Mouse (Mus musculus) small intestine, adult 2 months (tissue): ENCODE measurements around the gene Emilin1. TPM values are rescaled to one million over a fixed set of nuclear protein-coding genes. Genes with fewer than 3 reads are reported as not detected.
A peak's percentile ranks its signal among the peaks of the same experiment; 100 is the strongest.

Experiments used
- H3K27ac ChIP-seq: fragments of 200-500 bp; 2 replicates; pipeline ENCODE4 v1.5.1; 2012; ENCODE audit warnings: low read depth, low read length, control low read depth, inconsistent platforms; ENCODE audit not compliant: insufficient read depth
- H3K27me3 ChIP-seq: fragments of 200-500 bp; 2 replicates; pipeline ENCODE4 v1.6.1; 2012; ENCODE audit warnings: mild to moderate bottlenecking, moderate library complexity, low read length, inconsistent platforms; ENCODE audit not compliant: control insufficient read depth, insufficient read depth
- H3K36me3 ChIP-seq: fragments of 200-500 bp; 2 replicates; pipeline ENCODE4 v1.6.1; 2012; ENCODE audit warnings: mild to moderate bottlenecking, low read length, control low read depth, inconsistent platforms; ENCODE audit not compliant: control insufficient read depth, insufficient read depth
- H3K4me1 ChIP-seq: fragments of 200-500 bp; 2 replicates; pipeline ENCODE4 v1.6.1; 2012; ENCODE audit warnings: low read length, inconsistent platforms, mixed read lengths; ENCODE audit not compliant: control insufficient read depth, insufficient read depth, insufficient read length
- H3K4me3 ChIP-seq: fragments of 200-500 bp; 2 replicates; pipeline ENCODE4 v1.5.1; 2012; ENCODE audit warnings: low read depth, mild to moderate bottlenecking, control low read depth, inconsistent platforms, low read length, moderate library complexity
- CTCF ChIP-seq: fragments of 200-500 bp; IDR thresholded peaks from 2 replicates; pipeline ENCODE4 v1.5.1; 2012; ENCODE audit warnings: low read depth, mild to moderate bottlenecking, control low read depth, inconsistent platforms, low read length, moderate library complexity, mixed read lengths; ENCODE audit not compliant: insufficient replicate concordance, insufficient read length; ENCODE audit errors: extremely low read depth
- POLR2A ChIP-seq: fragments of 200-500 bp; IDR thresholded peaks from 2 replicates; pipeline ENCODE4 v1.6.1; 2012; ENCODE audit warnings: low read depth, mild to moderate bottlenecking, control low read depth, inconsistent platforms, low read length, moderate library complexity
- WGBS: fragments of 180-500 bp; shearing (Covaris S2); methylation state at CpG from one replicate; pipeline ENCODE4 v1.1.7; 2018; 5-methylcytosine and 5-hydroxymethylcytosine counted together
- polyA plus RNA-seq: library from polyadenylated mRNA; depleted of rRNA; stranded (reverse); fragments of >200 nt; gene quantifications from 2 replicates; pipeline ENCODE4 v1.2.3, GENCODE M21; 2012

Emilin1 gene
- polyA plus RNA-seq, 1 experiment: 81.9 TPM

GRCm38 (mm10) chr5:30949654-30950326 is 36.6 kb downstream of the Emilin1 start:
- Histone ChIP-seq H3K4me3 (peak overlapping the region; percentile 70), H3K27ac (peak overlapping the region; percentile 93), H3K27me3 (no peaks in the 10 kb centered on the region), H3K36me3 (peaks cover 27% of the 10 kb centered on the region), H3K4me1 (peaks cover 20% of the 10 kb centered on the region; the same call in 1 of the 2 replicates)
- TF ChIP-seq POLR2A (peak; percentile 79), CTCF (no peak)
- WGBS: 1% methylated on average over 31 of the region's 31 CpGs

DNA sequence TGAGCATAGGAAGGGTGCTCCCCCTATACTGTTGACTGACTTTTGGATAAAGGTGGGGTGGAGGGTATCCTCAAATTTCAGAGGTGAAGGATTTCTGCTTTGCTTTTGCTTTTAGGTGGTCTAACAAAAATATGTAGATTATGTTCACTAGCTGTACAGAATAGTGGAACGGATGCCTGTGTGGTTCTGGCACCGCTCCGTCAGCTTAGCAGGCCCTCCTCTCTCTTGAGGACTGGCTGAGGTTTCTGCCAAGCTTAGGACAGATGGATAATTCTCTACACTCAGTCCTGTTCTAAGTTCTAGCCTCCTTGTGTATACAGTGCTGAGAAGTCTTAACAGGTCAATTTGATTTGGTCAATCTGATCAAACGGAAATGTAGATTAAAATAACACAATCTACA is 37.2 kb downstream of the Emilin1 start:
- WGBS: 28% methylated on average over 4 of the region's 4 CpGs
- TF ChIP-seq CTCF (no peak), POLR2A (no peak)
- Histone ChIP-seq H3K36me3 (peaks cover 34% of the 10 kb centered on the region), H3K27ac (peak overlapping the region; percentile 76), H3K27me3 (no peaks in the 10 kb centered on the region), H3K4me3 (peak overlapping the region; percentile 70), H3K4me1 (peaks cover 19% of the 10 kb centered on the region; the same call in 1 of the 2 replicates)

DNA sequence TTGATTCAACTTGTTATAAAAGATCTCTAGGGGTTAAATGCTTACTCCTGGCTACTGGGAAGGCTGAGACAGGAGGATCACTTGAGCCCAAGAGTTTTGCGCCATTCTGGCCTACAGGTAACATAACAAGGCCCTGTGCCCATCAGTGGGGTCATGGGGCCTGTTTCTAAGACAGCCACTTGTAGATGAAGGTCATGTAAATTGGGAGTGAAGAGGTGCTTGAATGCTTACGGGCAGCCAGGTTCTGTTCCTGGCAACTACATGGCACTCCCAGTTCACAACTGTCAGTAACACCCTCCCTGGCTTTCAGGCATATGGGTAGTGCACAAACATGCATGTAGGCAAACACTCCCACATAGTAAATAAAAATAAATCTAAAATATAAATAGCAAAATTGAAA is 37.7 kb downstream of the Emilin1 start:
- TF ChIP-seq POLR2A (no peak), CTCF (no peak)
- Histone ChIP-seq H3K4me1 (peaks cover 17% of the 10 kb centered on the region; the same call in 1 of the 2 replicates), H3K27ac (peak overlapping the region; percentile 44; the same call in 1 of the 2 replicates), H3K27me3 (no peaks in the 10 kb centered on the region), H3K36me3 (peaks cover 38% of the 10 kb centered on the region), H3K4me3 (peak overlapping the region; percentile 46)
- WGBS: 71% methylated on average over 2 of the region's 2 CpGs

GRCm38 (mm10) chr5:30951706-30952105 is 38.5 kb downstream of the Emilin1 start:
- Histone ChIP-seq H3K27ac (no peak overlapping the region), H3K4me1 (peaks cover 14% of the 10 kb centered on the region; the same call in 1 of the 2 replicates), H3K36me3 (peaks cover 41% of the 10 kb centered on the region), H3K4me3 (no peak overlapping the region), H3K27me3 (no peaks in the 10 kb centered on the region)
- TF ChIP-seq POLR2A: no peak
- no peak for TF ChIP-seq CTCF
- WGBS: 42% methylated on average over 6 of the region's 6 CpGs

DNA sequence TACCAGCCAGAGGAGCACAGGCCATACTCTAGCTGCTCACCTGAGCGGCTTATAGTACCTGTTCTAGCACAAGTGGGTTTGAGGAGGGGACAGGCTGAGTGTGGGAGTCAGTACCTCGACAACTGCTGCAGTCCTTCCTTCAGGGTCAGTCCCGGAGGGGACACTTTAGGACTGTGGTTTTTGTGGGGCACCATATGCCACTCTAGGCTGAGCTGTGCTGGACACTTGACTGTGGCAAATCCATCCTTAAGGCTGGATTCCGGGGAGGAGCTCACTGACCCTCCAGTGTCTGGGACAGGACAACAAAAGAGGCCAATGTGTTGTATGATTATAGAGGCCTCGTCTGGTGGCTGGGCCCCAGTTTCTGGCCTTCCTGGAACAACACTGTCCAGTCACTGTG is 39.3 kb downstream of the Emilin1 start:
- Histone ChIP-seq H3K4me3 (no peak overlapping the region), H3K27me3 (no peaks in the 10 kb centered on the region), H3K27ac (no peak overlapping the region), H3K4me1 (peaks cover 10% of the 10 kb centered on the region; the same call in 1 of the 2 replicates), H3K36me3 (peaks cover 41% of the 10 kb centered on the region)
- TF ChIP-seq POLR2A (no peak), CTCF (no peak)
- WGBS: 85% methylated on average over 5 of the region's 5 CpGs

DNA sequence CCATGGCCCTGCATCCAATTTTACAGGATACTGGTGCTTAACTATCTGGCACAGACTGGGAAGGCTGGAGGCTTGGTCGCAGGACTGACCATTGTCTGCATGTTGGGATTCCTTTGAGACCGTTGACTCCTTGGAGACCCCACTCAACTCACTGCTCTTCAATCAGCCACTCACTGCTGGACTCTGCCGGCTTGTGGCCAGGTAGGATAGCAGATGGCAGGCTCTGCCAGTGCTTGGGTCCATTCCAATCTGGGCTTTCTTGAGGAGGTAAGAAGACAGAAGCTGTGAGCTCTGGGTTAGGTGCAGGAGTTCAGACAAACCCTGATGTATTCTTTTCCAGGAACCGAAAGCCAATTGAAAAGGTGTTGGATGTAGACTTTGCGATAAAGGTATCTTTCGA is 40.9 kb downstream of the Emilin1 start:
- TF ChIP-seq CTCF (no peak), POLR2A (no peak)
- peaks cover 16% of the 10 kb centered on the region for H3K4me1 ChIP-seq
- H3K36me3 ChIP-seq: peaks cover 54% of the 10 kb centered on the region
- H3K27me3 ChIP-seq: no peaks in the 10 kb centered on the region
- no peak overlapping the region for H3K4me3 ChIP-seq
- WGBS: 96% methylated on average over 6 of the region's 6 CpGs
- no peak overlapping the region for H3K27ac ChIP-seq

DNA sequence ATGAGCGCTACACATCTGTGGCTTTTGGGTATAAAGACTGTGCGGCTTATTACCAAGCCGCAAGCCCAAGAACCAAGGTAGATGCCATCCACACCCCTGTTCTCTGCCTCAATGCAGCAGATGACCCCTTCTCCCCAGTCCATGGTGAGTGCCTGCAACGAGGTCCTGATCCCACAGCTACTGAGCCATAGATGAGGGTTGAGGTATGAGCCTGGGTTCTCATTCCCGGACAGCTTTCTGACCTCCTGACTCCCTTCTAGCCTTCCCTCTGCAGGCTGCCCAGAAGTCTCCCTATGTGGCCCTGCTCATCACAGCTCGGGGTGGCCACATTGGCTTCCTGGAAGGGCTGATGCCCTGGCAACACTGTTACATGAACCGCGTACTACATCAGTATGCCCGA is 41.4 kb downstream of the Emilin1 start:
- WGBS: 94% methylated on average over 9 of the region's 9 CpGs
- no peak for TF ChIP-seq POLR2A
- TF ChIP-seq CTCF: no peak
- H3K4me1 ChIP-seq: peaks cover 16% of the 10 kb centered on the region
- H3K27ac ChIP-seq: no peak overlapping the region
- no peak overlapping the region for H3K4me3 ChIP-seq
- peaks cover 54% of the 10 kb centered on the region for H3K36me3 ChIP-seq
- H3K27me3 ChIP-seq: no peaks in the 10 kb centered on the region

DNA sequence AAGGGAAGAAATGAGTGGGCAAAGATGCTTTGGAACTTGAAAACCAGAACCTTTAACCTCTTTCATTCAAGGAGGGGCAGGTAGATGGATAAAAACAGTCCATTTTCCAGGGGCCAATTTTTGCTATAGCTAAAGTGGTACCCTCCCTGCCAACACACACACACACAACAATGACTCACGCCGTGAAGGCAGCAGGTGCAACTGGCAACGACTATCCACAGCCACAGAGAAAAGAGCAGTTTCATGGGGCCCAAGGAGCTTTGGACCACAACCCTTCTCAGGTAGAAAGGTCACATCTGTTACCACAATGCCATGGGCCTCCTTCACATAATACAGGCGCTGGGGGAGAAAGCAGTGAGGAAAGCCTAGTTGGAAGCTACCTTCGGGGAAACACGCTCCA is 42.5 kb downstream of the Emilin1 start:
- peaks cover 54% of the 10 kb centered on the region for H3K36me3 ChIP-seq
- no peaks in the 10 kb centered on the region for H3K27me3 ChIP-seq
- no peak overlapping the region for H3K27ac ChIP-seq
- WGBS: 67% methylated on average over 6 of the region's 6 CpGs
- no peak for TF ChIP-seq CTCF
- peaks cover 18% of the 10 kb centered on the region for H3K4me1 ChIP-seq
- H3K4me3 ChIP-seq: no peak overlapping the region
